Mouse (Mus musculus): Measurements from ENCODE around the gene Gm12845.

DNA sequence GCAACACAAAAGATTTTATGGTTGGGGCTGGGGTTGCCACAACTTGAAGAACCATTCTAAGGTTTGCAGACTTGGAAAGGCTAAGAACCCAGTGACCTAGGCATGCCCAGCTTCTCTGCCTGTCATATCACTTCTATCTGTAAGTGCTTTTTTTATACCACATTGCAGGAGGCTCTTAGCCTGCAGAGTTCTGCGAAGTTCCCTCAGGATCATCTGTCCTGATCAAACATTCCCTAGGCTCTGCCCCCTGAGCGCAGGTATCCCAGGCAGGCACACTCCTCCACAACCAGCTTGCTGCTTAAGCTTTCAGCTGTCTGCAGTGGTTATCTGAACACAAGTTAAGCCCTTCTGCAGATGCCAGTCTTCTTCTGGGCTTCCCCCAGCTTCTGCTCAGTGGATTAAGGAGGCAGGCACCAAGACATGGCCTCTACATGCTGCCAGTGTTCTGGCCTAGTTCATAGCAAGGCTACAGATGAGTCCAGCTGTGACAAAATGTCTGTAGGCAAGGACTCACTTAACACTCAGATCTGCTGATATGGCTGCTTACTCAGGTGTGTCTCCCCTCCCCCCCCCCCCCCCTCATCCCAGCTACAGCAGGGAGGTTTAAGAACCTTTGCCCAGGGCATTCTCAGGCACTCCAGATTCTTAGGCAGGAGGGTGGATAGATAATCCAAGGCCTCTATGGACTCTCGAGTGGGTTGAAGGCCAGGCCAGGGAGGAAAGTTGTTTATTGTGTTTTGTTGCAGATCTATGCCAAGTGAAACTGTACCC lies 15.2 kb upstream of the Gm12845 start:
- no peak for TF ChIP-seq GATA1 (IDR thresholded peaks at IDR 0.05; ENCODE audit: borderline replicate concordance, low read length)
- no peak for TF ChIP-seq FLI1 (IDR thresholded peaks at IDR 0.05; ENCODE audit: low read length)

Data from megakaryocyte, embryonic 14.5 days (primary cell).